8 mouse cellular contexts compared by ENCODE assay signal in the genomic region with DNA sequence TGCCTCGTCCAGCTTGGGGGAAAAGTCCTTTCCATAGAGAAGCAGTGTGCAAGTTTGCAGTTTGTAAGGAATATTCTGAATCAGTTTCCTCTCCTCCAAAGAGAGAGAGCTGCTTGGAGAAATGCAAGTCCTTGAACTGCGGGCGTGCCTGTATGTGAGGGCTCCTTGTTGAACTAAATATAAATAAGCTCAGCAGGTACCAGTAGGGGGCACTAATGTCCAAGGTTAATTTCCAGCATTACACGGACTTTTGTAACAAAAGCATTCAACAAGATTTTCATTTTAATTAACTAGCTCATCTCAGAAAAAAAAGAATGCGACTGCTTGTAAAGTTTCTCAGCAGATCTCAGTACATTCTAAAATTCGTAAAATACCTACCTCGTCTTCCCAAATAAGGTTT. TPM values are rescaled to one million over a fixed set of nuclear protein-coding genes. Genes with fewer than 3 reads are reported as not detected.
DNase-seq lines count a peak whose midpoint lies in the region; ATAC-seq and TF ChIP-seq lines count a peak whose summit lies in the region.

No protein-coding gene starts in this region.

- H3K36me3 ChIP-seq in liver, adult 2 months (ENCODE audit: control insufficient read depth, insufficient read depth, low read length): peaks cover 60% of the 10 kb centered on the region
- peaks cover 79% of the 10 kb centered on the region for H3K36me3 ChIP-seq in liver, embryonic 12.5 days

- no peak overlapping the region for H3K9ac ChIP-seq in liver, adult 2 months (ENCODE audit: low read depth, low read length)
- H3K9ac ChIP-seq in liver, embryonic 12.5 days: no peak overlapping the region

- no peak for ATAC-seq in liver, embryonic 12.5 days
- peak; percentile 51; the same call in 1 of the 2 replicates for ATAC-seq in neutrophil, adult 5-6 weeks (ENCODE audit: extremely low read depth, insufficient number of reproducible peaks, low FRiP score, poor library complexity, severe bottlenecking)

- no peak for TF ChIP-seq POLR2A in liver, adult 2 months (IDR thresholded peaks at IDR 0.05; ENCODE audit: extremely low read depth, insufficient read depth, low read length)

- peak; percentile 53 for TF ChIP-seq CTCF in liver, adult 2 months (IDR thresholded peaks at IDR 0.05; ENCODE audit: low read depth, low read length)
- TF ChIP-seq CTCF in gastrocnemius, adult 2 months (IDR thresholded peaks at IDR 0.05): peak; percentile 74

- no peaks in the 10 kb centered on the region for H3K27me3 ChIP-seq in liver, adult 2 months (ENCODE audit: control insufficient read depth, insufficient read depth, low read length)
- no peaks in the 10 kb centered on the region for H3K27me3 ChIP-seq in liver, embryonic 12.5 days (replicated peaks)

- intact Hi-C loops in gastrocnemius, adult 2 months (cut with DNase I): loop anchor here (1.0 kb wide), 1 partner anchor 132 kb away; no protein-coding TSS in a partner anchor

- no peak overlapping the region for H3K4me2 ChIP-seq in liver, embryonic 12.5 days

- H3K27ac ChIP-seq in liver, adult 2 months (replicated peaks; ENCODE audit: insufficient read depth, low read depth, low read length): no peak overlapping the region
- H3K27ac ChIP-seq in liver, embryonic 12.5 days: no peak overlapping the region
- no peak overlapping the region for H3K27ac ChIP-seq in gastrocnemius, adult 2 months

- peaks cover 7% of the 10 kb centered on the region; the same call in 1 of the 2 replicates for H3K79me2 ChIP-seq in liver, adult 2 months (ENCODE audit: control insufficient read depth, insufficient read depth, low read length)

- WGBS in liver, adult 2 months: 60% methylated on average over 7 of the region's 7 CpGs
- 75% methylated on average over 7 of the region's 7 CpGs for WGBS in liver, embryonic 12.5 days (ENCODE audit: insufficient replicate concordance)

- no peaks in the 10 kb centered on the region for H3K9me3 ChIP-seq in liver, embryonic 12.5 days (replicated peaks)

- no peak overlapping the region for H3K4me3 ChIP-seq in liver, adult 2 months (ENCODE audit: insufficient read depth, low read depth, low read length)
- H3K4me3 ChIP-seq in liver, embryonic 12.5 days: no peak overlapping the region
- H3K4me3 ChIP-seq in gastrocnemius, adult 2 months: no peak overlapping the region

- H3K4me1 ChIP-seq in liver, adult 2 months (ENCODE audit: control insufficient read depth, insufficient read depth, low read length): peaks cover 4% of the 10 kb centered on the region; the same call in 1 of the 2 replicates
- no peaks in the 10 kb centered on the region for H3K4me1 ChIP-seq in liver, embryonic 12.5 days

- peak; percentile 73 for DNase-seq in liver, adult 2 months (ENCODE audit: extremely low read depth, low read depth, low spot score)
- peak; percentile 90 for DNase-seq in NIH3T3 (ENCODE audit: low read depth)
- DNase-seq in cerebellum, adult 11-12 months: peak; percentile 16
- peak; percentile 46 for DNase-seq in gastrocnemius, adult 2 months
- peak; percentile 78 for DNase-seq in layer of hippocampus, adult 9-10 months (ENCODE audit: low spot score)
- no peak for DNase-seq in yolk sac, embryonic 10.5 days (ENCODE audit: low spot score)

RNA-seq across cellular contexts. Expression of a gene that starts 13.9 kb away (rescaled TPM):
- total RNA-seq in liver, adult 2 months (2014; rRNA removed): 26.1 and 27.2 TPM in 2 replicates
- 7.7 and 7.9 TPM in 2 replicates for polyA plus RNA-seq in liver, adult 2 months (2012; rRNA removed)
- 50.2 and 52.5 TPM in 2 replicates for polyA plus RNA-seq in liver, embryonic 12.5 days (2016; fragmentation: Nextera tagmentation; extraction: Ambion mirVana)
- total RNA-seq in gastrocnemius, adult 2 months (2021): 10 to 100 TPM; 16.4 to 18.7 TPM
- total RNA-seq in neutrophil, adult 5-6 weeks (2017): 64.2 and 73.1 TPM in 2 replicates
